Mouse (Mus musculus) G1E (cell line): ENCODE measurements around the gene Ptpn23. TPM values are rescaled to one million over a fixed set of nuclear protein-coding genes. Genes with fewer than 3 reads are reported as not detected.

Source experiments
- ATAC-seq: 2 replicates; pipeline ENCODE4 v1.8.0; 2016; ENCODE audit warnings: mild to moderate bottlenecking; ENCODE audit not compliant: insufficient number of reproducible peaks, poor library complexity, low FRiP score, severe bottlenecking; ENCODE audit errors: extremely low read depth
- DNase-seq: peaks from one replicate; pipeline ENCODE4 v3.0.0; 2012; ENCODE audit warnings: low spot score
- H3K27me3 ChIP-seq: 2 replicates; pipeline ENCODE4 v1.6.1; 2012; ENCODE audit warnings: mild to moderate bottlenecking, low read length, inconsistent platforms; ENCODE audit not compliant: insufficient read depth
- H3K36me3 ChIP-seq: replicated peaks from 2 replicates; pipeline ENCODE3; 2012; ENCODE audit warnings: mild to moderate bottlenecking, inconsistent platforms
- H3K4me1 ChIP-seq: 2 replicates; pipeline ENCODE4 v1.6.1; 2012; ENCODE audit warnings: low read depth, low read length, inconsistent platforms, mixed read lengths; ENCODE audit not compliant: insufficient read depth
- H3K4me3 ChIP-seq: 2 replicates; pipeline ENCODE4 v1.5.1; 2012; ENCODE audit warnings: low read depth, mild to moderate bottlenecking, inconsistent platforms, low read length, moderate library complexity, mixed read lengths
- H3K9me3 ChIP-seq: replicated peaks from 2 replicates; pipeline ENCODE4 v1.6.1; 2012; ENCODE audit warnings: inconsistent platforms
- CTCF ChIP-seq: IDR thresholded peaks from 2 replicates; pipeline ENCODE4 v1.5.1; 2012; ENCODE audit warnings: low read depth, low read length, inconsistent platforms, mixed read lengths
- GATA1 ChIP-seq: IDR thresholded peaks from 2 replicates; pipeline ENCODE4 v1.6.1; 2012; ENCODE audit warnings: borderline replicate concordance, low read length, inconsistent platforms, mixed read lengths
- GATA2 ChIP-seq: IDR thresholded peaks from 2 replicates; pipeline ENCODE4 v1.6.1; 2012; ENCODE audit warnings: low read depth, low read length, inconsistent platforms, borderline replicate concordance
- POLR2AphosphoS5 ChIP-seq: IDR thresholded peaks from 2 replicates; pipeline ENCODE4 v1.6.1; 2012; ENCODE audit warnings: low read depth, low read length, inconsistent platforms; ENCODE audit not compliant: insufficient replicate concordance
- TAL1 ChIP-seq: conservative IDR thresholded peaks from 2 replicates; pipeline ENCODE4 v1.6.1; 2012; ENCODE audit warnings: low read depth, low read length, inconsistent platforms, mixed read lengths
- polyA plus RNA-seq: library from polyadenylated mRNA; stranded (reverse); fragments of >175 nt; gene quantifications from 2 replicates; pipeline ENCODE4 v1.2.3, GENCODE M21; 2012
- total RNA-seq, 2 experiments: library from RNA; stranded (forward) in 1 of 2; stranded (reverse) in 1 of 2; fragments of 200-1000 nt in 1 of 2; fragments of >200 nt in 1 of 2; fragmentation: Nextera tagmentation in 1 of 2; gene quantifications; 2 replicates each; pipeline ENCODE4 v1.2.3; 2014 to 2017

The Ptpn23 gene
- total and polyA plus RNA-seq, 3 experiments, result 6.9 to 93.5 (median 58.9) TPM

GRCm38 (mm10) chr9:110436041-110436440 lies 28.0 kb upstream of the Ptpn23 start:
- TF ChIP-seq GATA2 (no peak), GATA1 (no peak), TAL1 (no peak), CTCF (no peak), POLR2AphosphoS5 (no peak)
- DNase-seq, result no peak
- Histone ChIP-seq H3K27me3 (no peaks in the 10 kb centered on the region), H3K36me3 (peaks cover 87% of the 10 kb centered on the region), H3K4me3 (no peak overlapping the region), H3K9me3 (no peaks in the 10 kb centered on the region), H3K4me1 (no peaks in the 10 kb centered on the region)
- ATAC-seq, result no peak

- no peak for TF ChIP-seq GATA2
- TF ChIP-seq GATA1, result no peak
- TF ChIP-seq TAL1, result no peak
- TF ChIP-seq CTCF, result no peak
- TF ChIP-seq POLR2AphosphoS5, result no peak
- no peak for DNase-seq
- peaks cover 92% of the 10 kb centered on the region for H3K36me3 ChIP-seq
These were observed 25.0 kb upstream of the Ptpn23 start for GRCm38 (mm10) chr9:110433045-110433444.

GRCm38 (mm10) chr9:110431241-110431640 lies 23.2 kb upstream of the Ptpn23 start:
- Histone ChIP-seq H3K36me3 (peaks cover 87% of the 10 kb centered on the region), H3K9me3 (no peaks in the 10 kb centered on the region), H3K4me3 (no peak overlapping the region), H3K4me1 (no peaks in the 10 kb centered on the region), H3K27me3 (no peaks in the 10 kb centered on the region)
- TF ChIP-seq GATA2, result no peak
- no peak for TF ChIP-seq TAL1
- TF ChIP-seq GATA1, result no peak
- no peak for TF ChIP-seq CTCF
- TF ChIP-seq POLR2AphosphoS5, result no peak
- ATAC-seq, result no peak
- no peak for DNase-seq

More at GRCm38 (mm10) chr9:110433045-110433444, 25.0 kb upstream of the Ptpn23 start:
- Histone ChIP-seq H3K4me3 (no peak overlapping the region), H3K9me3 (no peaks in the 10 kb centered on the region), H3K27me3 (no peaks in the 10 kb centered on the region), H3K4me1 (no peaks in the 10 kb centered on the region)
- no peak for ATAC-seq

- DNase-seq (no peak), ATAC-seq (no peak)
- Histone ChIP-seq H3K27me3 (peaks cover 38% of the 10 kb centered on the region), H3K4me3 (no peak within 1 kb of the TSS), H3K4me1 (no peaks in the 10 kb centered on the region; the same call in 1 of the 2 replicates), H3K9me3 (no peaks in the 10 kb centered on the region), H3K36me3 (no peaks in the 10 kb centered on the region)
- TF ChIP-seq CTCF, result no peak
- TF ChIP-seq GATA1, result no peak
- no peak for TF ChIP-seq GATA2
- no peak for TF ChIP-seq TAL1
- no peak for TF ChIP-seq POLR2AphosphoS5
These were observed 11.6 kb upstream of the Ptpn23 start, which contains the start of gene Ngp for GRCm38 (mm10) chr9:110419511-110420112. Gene Ngp (plus strand): TSS chr9:110419747.

GRCm38 (mm10) chr9:110413785-110414184 lies 5.8 kb upstream of the Ptpn23 start:
- Histone ChIP-seq H3K27me3 (peaks cover 11% of the 10 kb centered on the region), H3K36me3 (no peaks in the 10 kb centered on the region), H3K4me3 (no peak overlapping the region), H3K4me1 (peaks cover 17% of the 10 kb centered on the region), H3K9me3 (no peaks in the 10 kb centered on the region)
- TF ChIP-seq GATA1, result no peak
- no peak for ATAC-seq
- no peak for DNase-seq

- DNase-seq (no peak), ATAC-seq (no peak)
- H3K4me3 ChIP-seq, result no peak overlapping the region
- no peaks in the 10 kb centered on the region for H3K9me3 ChIP-seq
- no peaks in the 10 kb centered on the region for H3K36me3 ChIP-seq
- peaks cover 20% of the 10 kb centered on the region for H3K4me1 ChIP-seq
- H3K27me3 ChIP-seq, result peaks cover 8% of the 10 kb centered on the region
- TF ChIP-seq GATA2 (no peak), GATA1 (no peak), POLR2AphosphoS5 (no peak), CTCF (no peak), TAL1 (no peak)
These were observed 4.9 kb upstream of the Ptpn23 start for GRCm38 (mm10) chr9:110412926-110413325.
